Mouse (Mus musculus) kidney, adult 2 months (tissue): ENCODE measurements around the gene Med12l. TPM values are rescaled to one million over a fixed set of nuclear protein-coding genes. Genes with fewer than 3 reads are reported as not detected.

Experiments used
- DNase-seq: peaks from one replicate; pipeline ENCODE4 v3.0.0; 2021
- H3K27ac ChIP-seq: fragments of 200-500 bp; 2 replicates; pipeline ENCODE4 v1.5.1; 2012; ENCODE audit warnings: low read depth, low read length, control low read depth, inconsistent platforms; ENCODE audit not compliant: insufficient read depth
- H3K27me3 ChIP-seq: fragments of 200-500 bp; replicated peaks from 2 replicates; pipeline ENCODE4 v1.6.1; 2012; ENCODE audit warnings: mild to moderate bottlenecking, moderate library complexity, low read length, inconsistent platforms; ENCODE audit not compliant: control insufficient read depth, insufficient read depth
- H3K36me3 ChIP-seq: fragments of 200-500 bp; 2 replicates; pipeline ENCODE4 v1.6.1; 2012; ENCODE audit warnings: mild to moderate bottlenecking, moderate library complexity, low read length, inconsistent platforms; ENCODE audit not compliant: control insufficient read depth, insufficient read depth
- H3K4me1 ChIP-seq: fragments of 200-500 bp; 2 replicates; pipeline ENCODE4 v1.6.1; 2011; ENCODE audit warnings: low read length; ENCODE audit not compliant: control insufficient read depth, insufficient read depth
- H3K4me3 ChIP-seq: fragments of 200-500 bp; 2 replicates; pipeline ENCODE4 v1.5.1; 2011; ENCODE audit warnings: mild to moderate bottlenecking, low read depth, low read length, control low read depth; ENCODE audit not compliant: insufficient read depth
- CTCF ChIP-seq: fragments of 200-500 bp; conservative IDR thresholded peaks from 2 replicates; pipeline ENCODE4 v1.5.1; 2011; ENCODE audit warnings: low read depth, mild to moderate bottlenecking, control low read depth, low read length, moderate library complexity, mixed read lengths; ENCODE audit not compliant: insufficient read depth, insufficient read length
- POLR2A ChIP-seq: fragments of 200-500 bp; IDR thresholded peaks from one replicate; pipeline ENCODE4 v1.6.1; 2011; ENCODE audit warnings: low read depth, low read length, control low read depth
- WGBS: fragments of 180-500 bp; shearing (Covaris S2); methylation state at CpG from one replicate; pipeline ENCODE4 v1.1.7; 2018; 5-methylcytosine and 5-hydroxymethylcytosine counted together
- polyA plus RNA-seq: library from polyadenylated mRNA; depleted of rRNA; stranded (reverse); fragments of >200 nt; gene quantifications from 2 replicates; pipeline ENCODE4 v1.2.3, GENCODE M21; 2012

The Med12l gene
- polyA plus RNA-seq, 1 experiment = 0.64 TPM

DNA sequence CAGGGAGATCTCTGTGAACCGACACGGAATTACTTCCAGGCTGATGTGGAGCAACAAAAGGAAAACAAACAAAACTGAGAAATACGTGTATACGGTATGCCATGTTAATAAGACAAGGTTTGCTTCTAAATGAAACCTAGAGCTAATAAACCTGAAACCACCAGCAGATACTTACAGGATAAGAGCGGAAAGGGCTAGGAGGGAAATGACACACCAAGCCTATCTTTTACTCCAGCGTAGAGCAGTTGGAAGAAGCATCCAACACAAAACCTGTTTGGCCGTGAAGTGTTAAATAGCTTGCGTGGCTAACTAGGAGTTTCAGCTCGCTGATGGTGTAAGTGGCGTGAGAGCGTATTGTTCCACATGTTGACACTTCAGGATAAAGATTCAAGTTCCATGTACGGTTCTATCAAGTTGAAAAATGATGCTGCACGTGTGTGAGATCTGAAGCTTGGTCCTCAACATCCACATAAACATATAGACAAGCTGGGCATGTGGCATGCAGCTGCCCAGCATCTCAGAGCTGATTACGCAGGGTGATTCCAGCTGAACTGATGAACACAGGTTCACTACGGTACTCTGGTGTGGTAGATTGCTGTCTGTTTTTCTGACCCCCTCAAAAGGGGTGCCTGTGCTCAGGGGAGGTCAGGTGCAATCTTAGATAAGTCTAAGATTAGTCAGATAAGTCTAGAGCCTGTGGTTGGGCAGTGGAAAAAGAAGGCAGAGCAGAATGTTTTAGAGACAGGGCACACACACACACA is 21.6 kb upstream of the Med12l start:
- Histone ChIP-seq H3K36me3 (no peaks in the 10 kb centered on the region), H3K27me3 (no peaks in the 10 kb centered on the region), H3K4me3 (no peak overlapping the region), H3K27ac (no peak overlapping the region), H3K4me1 (no peaks in the 10 kb centered on the region)
- TF ChIP-seq POLR2A (no peak), CTCF (no peak)
- WGBS = 71% methylated on average over 15 of the region's 15 CpGs
- no peak for DNase-seq

DNA sequence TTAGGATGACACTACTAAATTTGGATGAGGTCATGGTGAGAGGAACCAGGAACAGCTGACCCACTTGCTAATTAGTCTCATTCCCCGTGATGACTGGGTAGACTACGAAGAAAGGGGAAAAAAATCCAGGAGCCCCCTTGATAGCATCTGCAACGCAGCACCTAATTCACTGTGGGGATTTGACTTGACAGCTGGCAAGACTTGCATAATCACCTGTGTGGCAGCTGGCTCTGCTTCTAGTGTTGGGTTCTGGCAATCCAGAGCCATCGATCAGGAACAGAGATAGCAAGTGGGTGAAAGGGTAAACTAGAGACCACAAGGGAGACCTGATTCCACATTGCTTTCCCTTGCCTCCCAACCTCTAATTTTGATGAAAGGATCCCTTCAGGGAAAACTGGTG is 19.8 kb upstream of the Med12l start:
- no peaks in the 10 kb centered on the region for H3K27me3 ChIP-seq
- TF ChIP-seq CTCF = no peak
- TF ChIP-seq POLR2A = no peak
- no peaks in the 10 kb centered on the region for H3K36me3 ChIP-seq
- no peaks in the 10 kb centered on the region for H3K4me1 ChIP-seq
- no peak overlapping the region for H3K4me3 ChIP-seq
- H3K27ac ChIP-seq = no peak overlapping the region
- WGBS = 69% methylated on average over 4 of the region's 4 CpGs
- DNase-seq = no peak

DNA sequence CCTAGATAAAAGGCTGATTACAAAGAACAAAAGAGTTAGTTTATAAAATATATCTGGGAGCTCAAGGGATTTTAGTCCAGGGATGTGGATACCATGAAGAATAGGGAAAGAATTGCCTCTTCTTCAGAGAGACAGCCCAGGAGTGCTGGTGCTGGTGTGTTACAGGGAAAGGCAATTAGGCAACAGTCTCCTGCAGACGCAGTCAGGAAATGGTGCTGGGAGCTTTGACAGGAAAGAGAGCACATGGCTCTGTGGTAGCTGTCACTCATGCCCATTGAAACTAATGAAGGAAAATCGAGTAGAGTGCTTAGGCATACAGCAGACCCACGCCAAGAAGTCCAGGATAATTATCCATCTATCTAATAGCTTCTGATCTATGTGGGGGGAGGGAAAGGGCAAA is 16.3 kb upstream of the Med12l start:
- H3K27ac ChIP-seq = no peak overlapping the region
- DNase-seq = no peak
- no peak overlapping the region for H3K4me3 ChIP-seq
- no peaks in the 10 kb centered on the region for H3K4me1 ChIP-seq
- H3K27me3 ChIP-seq = no peaks in the 10 kb centered on the region
- H3K36me3 ChIP-seq = no peaks in the 10 kb centered on the region
- 49% methylated on average over 3 of the region's 3 CpGs for WGBS
- TF ChIP-seq POLR2A (no peak), CTCF (no peak)

DNA sequence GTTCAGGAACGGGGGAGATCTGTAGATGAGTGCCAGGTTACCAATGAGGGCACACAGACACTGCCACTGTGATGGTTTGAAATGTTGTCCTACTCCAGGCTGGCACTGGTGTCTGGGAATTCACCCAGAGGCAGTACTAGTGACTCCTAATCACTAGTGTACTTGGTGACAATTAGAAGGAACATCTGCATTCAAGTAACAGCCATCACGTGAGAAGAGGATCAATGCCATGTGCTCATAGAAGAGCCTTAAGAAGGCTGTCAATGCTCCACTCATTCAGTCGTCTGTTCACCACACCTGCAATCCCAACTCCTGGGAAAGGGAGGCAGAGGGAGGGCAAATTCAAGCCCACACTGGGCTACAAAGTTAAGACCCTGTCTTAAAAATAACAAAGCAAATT is 15.1 kb upstream of the Med12l start:
- Histone ChIP-seq H3K27ac (no peak overlapping the region), H3K27me3 (no peaks in the 10 kb centered on the region), H3K4me1 (no peaks in the 10 kb centered on the region), H3K4me3 (no peak overlapping the region), H3K36me3 (no peaks in the 10 kb centered on the region)
- no peak for DNase-seq
- WGBS = 67% methylated on average over 3 of the region's 3 CpGs
- TF ChIP-seq CTCF (no peak), POLR2A (no peak)

DNA sequence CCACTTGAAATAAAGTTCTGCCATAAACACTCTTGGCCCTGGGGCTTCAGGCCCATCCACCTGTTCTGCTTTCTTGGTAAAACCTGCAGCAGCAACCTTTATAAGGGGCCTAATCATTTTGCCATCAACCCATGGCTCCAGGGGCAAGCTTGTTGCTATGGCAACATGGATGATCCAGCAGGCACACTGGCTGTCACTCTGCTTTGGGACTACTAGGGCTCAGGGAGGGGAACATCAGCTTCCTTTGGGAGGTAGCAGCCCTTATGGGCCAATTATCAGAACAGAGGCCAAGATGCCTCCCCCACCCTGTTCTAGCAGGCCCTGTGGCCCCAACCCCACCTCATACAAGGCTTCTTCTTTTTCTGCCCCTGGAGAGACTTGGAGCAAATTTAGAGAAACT is 13.5 kb upstream of the Med12l start:
- H3K27ac ChIP-seq = no peak overlapping the region
- H3K36me3 ChIP-seq = no peaks in the 10 kb centered on the region
- H3K4me3 ChIP-seq = no peak overlapping the region
- H3K27me3 ChIP-seq = no peaks in the 10 kb centered on the region
- no peak for DNase-seq
- H3K4me1 ChIP-seq = no peaks in the 10 kb centered on the region
- TF ChIP-seq CTCF (no peak), POLR2A (no peak)

- no peak overlapping the region for H3K27ac ChIP-seq
- DNase-seq = no peak
- no peaks in the 10 kb centered on the region for H3K27me3 ChIP-seq
- no peaks in the 10 kb centered on the region for H3K4me1 ChIP-seq
- H3K4me3 ChIP-seq = no peak overlapping the region
- TF ChIP-seq CTCF (no peak), POLR2A (no peak)
- no peaks in the 10 kb centered on the region for H3K36me3 ChIP-seq
- 91% methylated on average over 3 of the region's 3 CpGs for WGBS
These were observed 12.0 kb upstream of the Med12l start for GRCm38 (mm10) chr3:58993619-58994018.

DNA sequence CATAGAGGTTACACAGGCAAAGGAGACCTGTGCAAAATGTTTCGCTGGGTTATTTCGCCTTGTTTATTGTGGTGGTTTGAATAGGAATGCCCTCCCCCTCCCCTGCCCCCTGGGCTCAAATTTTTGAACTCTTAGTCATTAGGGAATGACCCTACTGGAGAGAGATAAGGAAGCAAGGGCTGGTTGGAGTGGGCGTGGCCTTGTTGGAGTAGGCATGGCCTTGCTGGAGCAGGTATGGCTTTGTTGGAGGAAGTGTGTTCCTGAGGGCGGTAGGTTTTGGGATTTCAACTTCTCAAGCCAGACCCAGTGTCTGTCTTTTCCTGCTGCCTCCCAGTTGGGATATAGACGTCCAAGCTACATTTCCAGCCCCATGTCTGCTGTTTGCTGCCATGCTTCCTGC is 1.9 kb upstream of the Med12l start:
- no peak for DNase-seq
- no peak overlapping the region for H3K4me3 ChIP-seq
- H3K4me1 ChIP-seq = no peaks in the 10 kb centered on the region
- TF ChIP-seq POLR2A = no peak
- no peak for TF ChIP-seq CTCF
- H3K27ac ChIP-seq = no peak overlapping the region
- H3K36me3 ChIP-seq = no peaks in the 10 kb centered on the region
- 88% methylated on average over 5 of the region's 5 CpGs for WGBS
- H3K27me3 ChIP-seq = no peaks in the 10 kb centered on the region
